In the genomic region with DNA sequence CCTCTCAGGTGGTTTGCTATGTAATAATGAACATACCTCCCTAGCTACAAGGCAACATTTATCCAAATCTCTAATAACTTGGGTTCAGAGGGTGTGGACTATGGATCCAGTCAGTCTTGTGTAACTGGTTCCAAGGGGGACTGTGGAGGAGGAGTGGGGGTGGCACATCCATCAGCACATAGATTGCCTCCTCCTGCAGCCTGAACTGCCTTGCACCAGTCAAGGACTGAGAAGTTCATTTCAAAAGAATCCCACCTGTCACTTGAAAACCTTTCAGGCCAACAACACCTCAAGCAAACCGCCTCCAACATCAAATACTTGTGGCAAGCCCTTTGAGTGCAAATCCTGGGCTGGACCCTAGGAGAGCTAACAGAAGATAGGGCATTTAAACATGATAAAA, we compare ENCODE assay signal across 23 mouse cellular contexts.
DNase-seq lines count a peak whose midpoint lies in the region; ATAC-seq and TF ChIP-seq lines count a peak whose summit lies in the region.
"Had no signal": no experiment of that assay in that cellular context is flagged by ENCODE, and none has a peak within 500 bp of the region (broad histone marks: within the 10 kb centered on the region; RNA-seq: fewer than 3 reads in every experiment).

No protein-coding gene starts in this region.

- no peaks in the 10 kb centered on the region for H3K27me3 ChIP-seq in embryonic facial prominence, embryonic 14.5 days (replicated peaks; ENCODE audit: control insufficient read depth, insufficient read depth, low read length)
- H3K27me3 ChIP-seq in embryonic facial prominence, embryonic 10.5 days (replicated peaks; ENCODE audit: low read depth, poor library complexity, severe bottlenecking): no peaks in the 10 kb centered on the region
- H3K27me3 ChIP-seq in lung, embryonic 14.5 days (ENCODE audit: insufficient read depth, low read length): no peaks in the 10 kb centered on the region
- no peaks in the 10 kb centered on the region for H3K27me3 ChIP-seq in stomach, embryonic 14.5 days (ENCODE audit: control insufficient read depth, insufficient read depth, low read length)
- no peaks in the 10 kb centered on the region for H3K27me3 ChIP-seq in hindbrain, embryonic 11.5 days (ENCODE audit: control insufficient read depth, insufficient read depth, low read length)
- H3K27me3 ChIP-seq: embryonic facial prominence, embryonic 12.5 days; forebrain, embryonic 12.5 days had no signal

- H3K36me3 ChIP-seq in embryonic facial prominence, embryonic 14.5 days (ENCODE audit: control insufficient read depth, insufficient read depth, low read length): no peaks in the 10 kb centered on the region
- H3K36me3 ChIP-seq in embryonic facial prominence, embryonic 10.5 days (replicated peaks): no peaks in the 10 kb centered on the region
- no peaks in the 10 kb centered on the region for H3K36me3 ChIP-seq in lung, embryonic 14.5 days (ENCODE audit: insufficient read depth)
- no peaks in the 10 kb centered on the region for H3K36me3 ChIP-seq in stomach, embryonic 14.5 days (ENCODE audit: control insufficient read depth, insufficient read depth, low read length)
- no peaks in the 10 kb centered on the region for H3K36me3 ChIP-seq in hindbrain, embryonic 11.5 days (ENCODE audit: control insufficient read depth, insufficient read depth, low read length)
- H3K36me3 ChIP-seq: embryonic facial prominence, embryonic 12.5 days; forebrain, embryonic 12.5 days; heart, embryonic 10.5 days had no signal

- ATAC-seq in embryonic facial prominence, embryonic 14.5 days (ENCODE audit: low read depth): no peak
- ATAC-seq in lung, embryonic 14.5 days (ENCODE audit: insufficient read depth): peak; percentile 79; the same call in 1 of the 2 replicates
- ATAC-seq in stomach, embryonic 14.5 days (ENCODE audit: insufficient number of reproducible peaks, insufficient read depth, low FRiP score, low read depth): peak; percentile 66; the same call in 1 of the 2 replicates
- ATAC-seq in hindbrain, embryonic 11.5 days (ENCODE audit: low FRiP score): no peak
- ATAC-seq: activated CD4-positive, CD25-positive, alpha-beta regulatory T cell, adult 4 months; CD4-positive, CD25-positive, alpha-beta regulatory T cell, adult 4 months; forebrain, postnatal 0 days had no signal

- H3K9ac ChIP-seq in embryonic facial prominence, embryonic 14.5 days (ENCODE audit: low read depth, low read length): no peak overlapping the region
- H3K9ac ChIP-seq in lung, embryonic 14.5 days: no peak overlapping the region
- no peak overlapping the region for H3K9ac ChIP-seq in stomach, embryonic 14.5 days (replicated peaks; ENCODE audit: low read depth, low read length)
- no peak overlapping the region for H3K9ac ChIP-seq in hindbrain, embryonic 11.5 days (ENCODE audit: low read depth, low read length)
- H3K9ac ChIP-seq: embryonic facial prominence, embryonic 12.5 days; forebrain, embryonic 12.5 days; forebrain, postnatal 0 days; hindbrain, embryonic 14.5 days had no signal

- H3K4me1 ChIP-seq in embryonic facial prominence, embryonic 14.5 days (ENCODE audit: control insufficient read depth, insufficient read depth, low read length): no peaks in the 10 kb centered on the region
- peaks cover 6% of the 10 kb centered on the region for H3K4me1 ChIP-seq in embryonic facial prominence, embryonic 10.5 days
- H3K4me1 ChIP-seq in lung, embryonic 14.5 days (ENCODE audit: insufficient read depth): peaks cover 9% of the 10 kb centered on the region; the same call in 1 of the 2 replicates
- H3K4me1 ChIP-seq in stomach, embryonic 14.5 days (ENCODE audit: control insufficient read depth, insufficient read depth, low read length): no peaks in the 10 kb centered on the region
- H3K4me1 ChIP-seq in hindbrain, embryonic 11.5 days (replicated peaks; ENCODE audit: control insufficient read depth, insufficient read depth, low read length): no peaks in the 10 kb centered on the region
- H3K4me1 ChIP-seq: forebrain, embryonic 12.5 days had no signal

- WGBS in embryonic facial prominence, embryonic 14.5 days: 38% methylated on average over 1 of the region's 1 CpGs
- WGBS in embryonic facial prominence, embryonic 10.5 days: 69% methylated on average over 1 of the region's 1 CpGs
- 47% methylated on average over 1 of the region's 1 CpGs for WGBS in lung, embryonic 14.5 days
- WGBS in stomach, embryonic 14.5 days: 56% methylated on average over 1 of the region's 1 CpGs
- WGBS in hindbrain, embryonic 11.5 days: 72% methylated on average over 1 of the region's 1 CpGs

- H3K4me3 ChIP-seq in embryonic facial prominence, embryonic 14.5 days (ENCODE audit: low read depth, low read length): no peak overlapping the region
- no peak overlapping the region for H3K4me3 ChIP-seq in embryonic facial prominence, embryonic 10.5 days
- no peak overlapping the region for H3K4me3 ChIP-seq in lung, embryonic 14.5 days (ENCODE audit: low read depth, low read length)
- H3K4me3 ChIP-seq in stomach, embryonic 14.5 days (ENCODE audit: low read depth, low read length): no peak overlapping the region
- no peak overlapping the region for H3K4me3 ChIP-seq in hindbrain, embryonic 11.5 days (ENCODE audit: low read depth, low read length)
- H3K4me3 ChIP-seq: embryonic facial prominence, embryonic 12.5 days; forebrain, embryonic 12.5 days; gastrocnemius, adult 2 months; heart, embryonic 10.5 days had no signal

- H3K4me2 ChIP-seq in embryonic facial prominence, embryonic 14.5 days (ENCODE audit: low read depth, low read length): no peak overlapping the region
- no peak overlapping the region for H3K4me2 ChIP-seq in lung, embryonic 14.5 days
- H3K4me2 ChIP-seq in stomach, embryonic 14.5 days (replicated peaks; ENCODE audit: low read depth, low read length): no peak overlapping the region
- no peak overlapping the region for H3K4me2 ChIP-seq in hindbrain, embryonic 11.5 days (replicated peaks; ENCODE audit: low read depth, low read length)
- H3K4me2 ChIP-seq: embryonic facial prominence, embryonic 12.5 days; forebrain, embryonic 12.5 days; hindbrain, embryonic 14.5 days had no signal

- no peak for TF ChIP-seq CTCF in lung, embryonic 14.5 days (IDR thresholded peaks at IDR 0.05; ENCODE audit: low read depth)

- DNase-seq in embryonic facial prominence, embryonic 14.5 days (ENCODE audit: low spot score): peak; percentile 28
- DNase-seq in embryonic facial prominence, embryonic 10.5 days (ENCODE audit: low spot score): no peak
- DNase-seq in lung, embryonic 14.5 days: peak; percentile 42
- no peak for DNase-seq in lung, postnatal 4 days
- peak; percentile 17 for DNase-seq in ES-CJ7 (ENCODE audit: low read depth, low spot score)
- no peak for DNase-seq in hindbrain, embryonic 11.5 days (ENCODE audit: low spot score)
- DNase-seq in embryo, embryonic 11 days: no peak
- DNase-seq: adrenal gland, postnatal 14 days; B cell, adult 2 months; cerebellum, adult 2 months; cerebellum, postnatal 10 days; forebrain, postnatal 0 days; gastrocnemius, adult 2 months; gastrocnemius, postnatal 25 days; heart, postnatal 10 days; heart, postnatal 4 days had no signal

- H3K9me3 ChIP-seq in embryonic facial prominence, embryonic 14.5 days (ENCODE audit: control insufficient read depth, low read length): no peaks in the 10 kb centered on the region
- no peaks in the 10 kb centered on the region for H3K9me3 ChIP-seq in embryonic facial prominence, embryonic 10.5 days
- H3K9me3 ChIP-seq in lung, embryonic 14.5 days (ENCODE audit: low read depth, low read length): no peaks in the 10 kb centered on the region
- no peaks in the 10 kb centered on the region for H3K9me3 ChIP-seq in stomach, embryonic 14.5 days (ENCODE audit: control insufficient read depth, low read depth, low read length)
- H3K9me3 ChIP-seq in hindbrain, embryonic 11.5 days (ENCODE audit: control insufficient read depth, low read length): no peaks in the 10 kb centered on the region
- H3K9me3 ChIP-seq: embryonic facial prominence, embryonic 12.5 days; forebrain, embryonic 12.5 days; heart, embryonic 10.5 days had no signal

- H3K27ac ChIP-seq in embryonic facial prominence, embryonic 14.5 days (replicated peaks; ENCODE audit: low read depth, low read length): no peak overlapping the region
- no peak overlapping the region for H3K27ac ChIP-seq in embryonic facial prominence, embryonic 10.5 days (replicated peaks)
- peak overlapping the region; percentile 77 for H3K27ac ChIP-seq in lung, embryonic 14.5 days (ENCODE audit: low read depth)
- H3K27ac ChIP-seq in stomach, embryonic 14.5 days (ENCODE audit: low read length): peak overlapping the region; percentile 62; the same call in 1 of the 2 replicates
- no peak overlapping the region for H3K27ac ChIP-seq in hindbrain, embryonic 11.5 days (ENCODE audit: low read depth, low read length)
- H3K27ac ChIP-seq: embryonic facial prominence, embryonic 12.5 days; forebrain, embryonic 12.5 days; gastrocnemius, adult 2 months; heart, embryonic 10.5 days; hindbrain, embryonic 14.5 days had no signal

Comparison
In these comparisons a context has a peak if more than half of its experiments do, and no peak if none do; other contexts are left out.
1. DNase-seq: peak in embryonic facial prominence, embryonic 14.5 days (single experiment), lung, embryonic 14.5 days (single experiment) and ES-CJ7 (single experiment); none in embryonic facial prominence, embryonic 10.5 days (single experiment), lung, postnatal 4 days (0 of 2), hindbrain, embryonic 11.5 days (single experiment) and embryo, embryonic 11 days (single experiment).
2. ATAC-seq: peak in lung, embryonic 14.5 days (single experiment) and stomach, embryonic 14.5 days (single experiment); none in embryonic facial prominence, embryonic 14.5 days (single experiment) and hindbrain, embryonic 11.5 days (single experiment).
3. H3K27ac ChIP-seq: peak in lung, embryonic 14.5 days (single experiment) and stomach, embryonic 14.5 days (single experiment); none in embryonic facial prominence, embryonic 14.5 days (single experiment), embryonic facial prominence, embryonic 10.5 days (single experiment) and hindbrain, embryonic 11.5 days (single experiment).